24 mouse cellular contexts compared by ENCODE assay signal in the genomic region with DNA sequence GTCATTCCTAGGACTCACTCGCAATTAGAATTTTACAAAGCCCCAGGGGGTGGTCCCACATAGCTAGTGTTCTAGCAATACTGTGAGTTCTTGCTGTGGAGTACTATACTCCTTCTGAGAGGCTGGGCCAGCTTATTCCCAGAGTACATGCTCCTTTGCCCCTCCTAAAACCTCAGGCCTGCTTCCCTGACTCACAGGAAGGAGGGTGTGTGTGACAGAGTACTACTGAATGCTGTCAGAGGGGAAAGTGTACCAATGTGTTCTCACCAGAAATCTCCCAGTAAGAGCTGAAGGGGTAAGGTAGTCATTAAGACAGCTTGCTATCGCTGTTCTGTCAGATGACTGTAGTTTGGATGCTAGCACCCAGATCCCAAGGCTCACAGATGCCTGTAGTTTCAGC.
"Had no signal": no experiment of that assay in that cellular context is flagged by ENCODE, and none has a peak within 500 bp of the region (broad histone marks: within the 10 kb centered on the region; RNA-seq: fewer than 3 reads in every experiment).

No protein-coding gene starts in this region.

- H3K4me1 ChIP-seq: heart, embryonic 10.5 days; hindbrain, embryonic 13.5 days; hindbrain, embryonic 15.5 days; kidney, embryonic 15.5 days; liver, embryonic 12.5 days had no signal

- ATAC-seq: hindbrain, postnatal 0 days; intestine, embryonic 16.5 days; liver, embryonic 12.5 days had no signal

- H3K4me3 ChIP-seq: gastrocnemius, adult 2 months; heart, embryonic 10.5 days; heart, embryonic 12.5 days; hindbrain, embryonic 13.5 days; hindbrain, embryonic 15.5 days; kidney, embryonic 15.5 days; limb, embryonic 13.5 days; limb, embryonic 15.5 days; liver, embryonic 12.5 days had no signal

- H3K27me3 ChIP-seq: liver, embryonic 12.5 days had no signal

- H3K9me3 ChIP-seq: heart, embryonic 10.5 days; heart, embryonic 12.5 days; hindbrain, embryonic 13.5 days; hindbrain, embryonic 15.5 days; kidney, embryonic 15.5 days; limb, embryonic 13.5 days; limb, embryonic 15.5 days; liver, embryonic 12.5 days had no signal

- H3K36me3 ChIP-seq: heart, embryonic 10.5 days; heart, embryonic 12.5 days; hindbrain, embryonic 13.5 days; hindbrain, embryonic 15.5 days; kidney, embryonic 15.5 days; limb, embryonic 13.5 days; limb, embryonic 15.5 days; liver, embryonic 12.5 days had no signal

- H3K9ac ChIP-seq: heart, embryonic 12.5 days; hindbrain, embryonic 13.5 days; hindbrain, embryonic 15.5 days; kidney, embryonic 15.5 days; limb, embryonic 13.5 days; limb, embryonic 15.5 days; liver, embryonic 12.5 days had no signal

- DNase-seq: gastrocnemius, adult 2 months; gastrocnemius, postnatal 10 days; gastrocnemius, postnatal 25 days; heart, adult 18-20 months; heart, postnatal 10 days; kidney, adult 11 months; kidney, adult 2 months; kidney, adult 9 months; kidney, postnatal 14 days; kidney, postnatal 36 days; layer of hippocampus, adult 9-11 months; layer of hippocampus, postnatal 36 days; left cerebral cortex, postnatal 4 days had no signal

- H3K4me2 ChIP-seq: heart, embryonic 12.5 days; hindbrain, embryonic 13.5 days; hindbrain, embryonic 15.5 days; kidney, embryonic 15.5 days; limb, embryonic 13.5 days; limb, embryonic 15.5 days; liver, embryonic 12.5 days had no signal

- H3K27ac ChIP-seq: gastrocnemius, adult 2 months; heart, embryonic 10.5 days; hindbrain, embryonic 13.5 days; hindbrain, embryonic 15.5 days; hindbrain, postnatal 0 days; kidney, embryonic 15.5 days; kidney, postnatal 0 days; limb, embryonic 13.5 days; limb, embryonic 15.5 days; liver, embryonic 12.5 days had no signal
